Mouse (Mus musculus) neural tube, embryonic 13.5 days (tissue): ENCODE measurements at regions not wholly inside any gene's neighbourhood (a gene's known extent, or its start where the extent isn't known, plus 50 kb on each side); places are given as distances from the start of the nearest gene placed in this dataset.
A peak's percentile ranks its signal among the peaks of the same experiment; 100 is the strongest.

Experiments
- ATAC-seq: fragments of 200-750 bp; cut with Nextera tagmentation; 2 replicates; pipeline ENCODE4 v1.8.0; 2017; ENCODE audit warnings: low read depth, mild to moderate bottlenecking, moderate TSS enrichment, moderate library complexity
- H3K27ac ChIP-seq: fragments of 300-500 bp; sonication (generic); replicated peaks from 2 replicates; pipeline ENCODE4 v1.5.1; 2015; ENCODE audit warnings: moderate library complexity, mild to moderate bottlenecking, inconsistent platforms
- H3K27me3 ChIP-seq: fragments of 300-500 bp; sonication (generic); 2 replicates; pipeline ENCODE4 v1.6.1; 2015; ENCODE audit warnings: mild to moderate bottlenecking, inconsistent platforms
- H3K36me3 ChIP-seq: fragments of 300-500 bp; sonication (generic); 2 replicates; pipeline ENCODE4 v1.6.1; 2015; ENCODE audit warnings: mild to moderate bottlenecking, inconsistent platforms
- H3K4me1 ChIP-seq: fragments of 300-500 bp; sonication (generic); replicated peaks from 2 replicates; pipeline ENCODE4 v1.6.1; 2015; ENCODE audit warnings: inconsistent platforms
- H3K4me2 ChIP-seq: fragments of 300-500 bp; sonication (generic); 2 replicates; pipeline ENCODE4 v1.6.1; 2015; ENCODE audit warnings: inconsistent platforms, mild to moderate bottlenecking, moderate library complexity
- H3K4me3 ChIP-seq: fragments of 300-500 bp; sonication (generic); 2 replicates; pipeline ENCODE4 v1.5.1; 2015; ENCODE audit warnings: mild to moderate bottlenecking, inconsistent platforms
- H3K9ac ChIP-seq: fragments of 300-500 bp; sonication (generic); 2 replicates; pipeline ENCODE4 v1.6.1; 2015; ENCODE audit warnings: moderate library complexity, mild to moderate bottlenecking, inconsistent platforms
- H3K9me3 ChIP-seq: fragments of 300-500 bp; sonication (generic); 2 replicates; pipeline ENCODE4 v1.6.1; 2016; ENCODE audit warnings: inconsistent platforms
- WGBS: fragments of 180-500 bp; shearing (Covaris S2); methylation state at CpG from one replicate; pipeline ENCODE4 v1.1.7; 2015; 5-methylcytosine and 5-hydroxymethylcytosine counted together

DNA sequence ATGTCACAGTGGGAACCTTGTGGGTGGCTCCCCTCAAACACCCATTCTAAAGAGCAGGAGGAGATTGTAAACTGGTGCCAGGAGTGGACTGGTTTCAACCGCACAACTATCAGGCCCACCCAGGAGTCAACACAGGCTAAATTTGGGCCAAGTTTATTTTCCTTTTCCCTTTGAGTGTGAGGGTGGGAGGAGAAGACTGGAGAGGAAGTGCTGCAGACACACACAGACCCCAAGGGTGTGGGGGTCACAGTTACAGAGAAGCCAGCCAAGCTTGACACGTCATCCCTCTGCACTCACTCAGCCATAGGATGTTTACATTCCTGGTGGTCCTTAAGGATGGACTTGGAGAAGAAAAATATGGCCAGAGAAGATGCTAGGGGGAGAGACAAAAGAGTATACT is 448.9 kb upstream of the Cdh11 start:
- no peak overlapping the region for H3K27ac ChIP-seq
- no peaks in the 10 kb centered on the region for H3K27me3 ChIP-seq
- H3K9me3 ChIP-seq: no peaks in the 10 kb centered on the region
- H3K4me2 ChIP-seq: no peak overlapping the region
- WGBS: 71% methylated on average over 2 of the region's 2 CpGs
- H3K9ac ChIP-seq: no peak overlapping the region
- no peaks in the 10 kb centered on the region for H3K36me3 ChIP-seq
- no peaks in the 10 kb centered on the region for H3K4me1 ChIP-seq
- ATAC-seq: no peak
- no peak overlapping the region for H3K4me3 ChIP-seq

DNA sequence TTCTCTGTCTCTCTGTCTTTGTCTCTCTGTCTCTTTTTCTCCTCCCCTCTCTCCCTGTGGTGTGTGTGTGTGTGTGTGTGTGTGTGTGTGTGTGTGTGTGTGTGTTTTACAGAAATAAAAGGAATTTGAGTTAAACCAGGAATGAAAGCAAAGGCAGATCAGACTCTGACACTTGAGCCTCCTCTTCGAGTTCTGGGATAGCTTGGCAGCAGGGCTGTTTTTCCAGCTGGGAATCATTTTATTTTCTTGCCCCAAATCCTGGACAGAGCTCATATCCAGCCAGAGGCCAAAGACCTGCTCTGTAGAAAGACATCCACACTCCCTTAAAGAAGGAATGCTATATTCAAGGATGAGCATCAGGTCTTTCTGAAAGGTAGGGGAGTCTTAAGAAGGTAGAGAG is 450.2 kb upstream of the Cdh11 start:
- ATAC-seq: no peak
- Histone ChIP-seq H3K9ac (no peak overlapping the region), H3K36me3 (no peaks in the 10 kb centered on the region), H3K4me3 (no peak overlapping the region), H3K27me3 (no peaks in the 10 kb centered on the region), H3K27ac (no peak overlapping the region), H3K9me3 (no peaks in the 10 kb centered on the region), H3K4me1 (no peaks in the 10 kb centered on the region), H3K4me2 (no peak overlapping the region)
- WGBS: 66% methylated on average over 1 of the region's 1 CpGs

DNA sequence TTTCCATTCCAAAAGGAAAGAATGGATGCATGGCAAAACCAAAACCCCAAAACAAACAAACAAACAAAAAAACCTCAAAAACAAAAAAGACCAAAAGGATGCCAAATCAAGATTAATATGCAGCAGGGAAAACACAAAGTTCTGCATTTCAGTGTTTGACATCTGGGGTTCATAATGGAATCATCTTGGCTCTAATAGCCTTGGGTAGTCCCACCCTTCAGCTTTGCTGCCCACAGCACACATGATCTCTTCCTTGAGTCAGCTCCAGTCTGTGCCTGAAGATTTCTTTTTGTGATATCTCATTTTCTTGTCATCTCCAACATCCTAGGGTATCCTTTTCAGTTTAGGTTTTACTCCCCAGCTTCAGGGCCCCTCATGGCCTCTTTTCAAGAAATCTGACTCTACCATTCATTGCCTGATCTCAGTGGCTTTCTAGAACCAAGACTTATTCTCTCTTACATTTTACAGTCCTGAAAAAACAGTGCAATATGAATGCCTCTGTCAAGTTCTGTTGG is 453.1 kb upstream of the Cdh11 start:
- H3K36me3 ChIP-seq: no peaks in the 10 kb centered on the region
- no peak for ATAC-seq
- no peak overlapping the region for H3K4me3 ChIP-seq

DNA sequence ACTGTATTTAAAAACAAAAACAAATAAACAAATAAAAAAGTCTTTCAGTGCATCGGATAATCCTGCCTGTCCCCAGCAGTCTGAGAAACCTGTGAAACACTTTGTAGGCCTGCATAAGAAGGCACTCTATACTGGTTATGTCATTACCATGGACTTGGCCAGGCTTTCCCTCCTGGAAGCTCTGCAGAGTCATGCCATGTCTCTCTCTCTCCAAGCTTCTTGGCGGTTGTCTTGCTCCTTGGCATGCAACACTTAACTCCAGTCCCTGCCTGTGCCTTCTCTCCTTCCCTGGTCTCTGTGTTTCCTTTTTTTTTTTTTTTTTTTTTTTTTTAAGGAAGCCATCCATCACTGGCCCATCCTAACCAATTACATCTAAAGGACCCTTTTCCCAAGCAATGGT is 458.7 kb upstream of the Cdh11 start:
- Histone ChIP-seq H3K27ac (no peak overlapping the region), H3K4me1 (peaks cover 9% of the 10 kb centered on the region), H3K36me3 (no peaks in the 10 kb centered on the region), H3K4me2 (no peak overlapping the region), H3K9me3 (no peaks in the 10 kb centered on the region), H3K27me3 (no peaks in the 10 kb centered on the region; the same call in 1 of the 2 replicates), H3K9ac (no peak overlapping the region), H3K4me3 (no peak overlapping the region)
- ATAC-seq: no peak
- 81% methylated on average over 2 of the region's 2 CpGs for WGBS

More for the DNA sequence above, 453.1 kb upstream of the Cdh11 start:
- Histone ChIP-seq H3K9ac (no peak overlapping the region), H3K27ac (no peak overlapping the region), H3K9me3 (no peaks in the 10 kb centered on the region), H3K27me3 (no peaks in the 10 kb centered on the region), H3K4me1 (no peaks in the 10 kb centered on the region), H3K4me2 (no peak overlapping the region)

DNA sequence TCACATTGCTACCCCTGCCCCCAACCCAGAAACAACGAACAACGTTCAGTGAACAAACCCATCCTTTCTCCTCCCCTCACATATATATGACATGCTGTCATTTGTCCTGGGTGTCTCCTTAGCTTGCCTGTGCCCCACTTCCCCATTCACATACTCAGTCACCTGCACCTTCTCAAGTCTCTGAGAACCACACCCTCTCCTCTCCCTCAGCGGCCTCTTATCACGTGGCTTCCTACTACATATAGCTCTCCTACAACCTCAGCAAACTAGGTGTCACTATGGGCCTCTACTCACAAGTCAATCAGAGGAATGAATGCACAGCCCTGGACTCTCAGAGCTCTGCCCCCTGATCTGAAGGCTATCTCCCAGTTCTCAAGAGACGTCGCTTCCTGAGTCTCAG is 459.2 kb upstream of the Cdh11 start:
- H3K27ac ChIP-seq: no peak overlapping the region
- WGBS: 86% methylated on average over 6 of the region's 6 CpGs
- no peak for ATAC-seq
- H3K4me3 ChIP-seq: no peak overlapping the region
- H3K36me3 ChIP-seq: no peaks in the 10 kb centered on the region
- H3K9me3 ChIP-seq: no peaks in the 10 kb centered on the region
- peaks cover 9% of the 10 kb centered on the region for H3K4me1 ChIP-seq
- no peaks in the 10 kb centered on the region; the same call in 1 of the 2 replicates for H3K27me3 ChIP-seq
- H3K9ac ChIP-seq: no peak overlapping the region
- H3K4me2 ChIP-seq: no peak overlapping the region

DNA sequence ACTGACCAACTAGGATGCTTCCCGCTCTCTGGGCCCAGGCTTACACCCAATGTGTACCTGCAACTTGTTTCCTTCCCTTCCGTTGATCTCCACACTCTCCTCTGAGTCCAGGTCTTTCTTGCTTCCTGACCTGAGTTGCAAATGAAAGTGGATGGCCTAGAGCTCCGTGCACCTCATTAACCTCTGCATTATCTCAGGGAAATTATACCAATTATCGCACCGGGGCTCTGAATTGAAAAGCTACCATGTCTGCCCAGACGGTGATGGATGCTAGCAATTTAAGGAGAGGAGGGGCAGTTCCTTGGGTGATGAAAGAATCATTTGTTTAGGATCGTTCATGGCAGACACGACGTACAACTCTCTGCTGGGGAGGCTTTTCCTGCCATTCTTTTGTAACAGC is 460.4 kb upstream of the Cdh11 start:
- 10% methylated on average over 9 of the region's 9 CpGs for WGBS
- Histone ChIP-seq H3K9ac (no peak overlapping the region), H3K4me3 (no peak overlapping the region), H3K36me3 (no peaks in the 10 kb centered on the region), H3K27me3 (no peaks in the 10 kb centered on the region; the same call in 1 of the 2 replicates), H3K9me3 (no peaks in the 10 kb centered on the region), H3K4me1 (peaks cover 9% of the 10 kb centered on the region), H3K27ac (no peak overlapping the region), H3K4me2 (no peak overlapping the region)
- ATAC-seq: no peak

DNA sequence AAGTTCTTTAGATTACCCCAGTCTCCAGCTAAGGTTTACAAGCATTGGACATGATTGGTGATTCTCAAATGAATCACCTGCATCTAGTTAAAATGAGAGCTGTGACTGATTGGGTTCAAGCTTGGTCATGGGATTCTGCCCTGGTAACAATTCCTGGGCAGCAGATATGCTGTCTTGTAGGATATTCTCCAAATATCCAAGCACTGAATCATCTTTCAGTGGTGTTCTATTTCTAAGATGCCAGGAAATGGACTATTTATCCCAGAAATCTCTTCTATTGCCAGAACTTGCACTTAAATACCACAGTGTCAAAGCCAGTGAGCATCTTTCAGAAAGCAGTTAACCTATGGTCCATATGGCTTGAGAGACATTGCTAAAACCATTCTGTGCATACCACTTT is 475.8 kb upstream of the Cdh11 start:
- H3K4me1 ChIP-seq: no peaks in the 10 kb centered on the region
- ATAC-seq: no peak
- H3K27ac ChIP-seq: no peak overlapping the region
- no peaks in the 10 kb centered on the region for H3K27me3 ChIP-seq
- H3K4me3 ChIP-seq: no peak overlapping the region
- no peaks in the 10 kb centered on the region for H3K36me3 ChIP-seq
- H3K4me2 ChIP-seq: no peak overlapping the region
- no peak overlapping the region for H3K9ac ChIP-seq
- H3K9me3 ChIP-seq: no peaks in the 10 kb centered on the region

DNA sequence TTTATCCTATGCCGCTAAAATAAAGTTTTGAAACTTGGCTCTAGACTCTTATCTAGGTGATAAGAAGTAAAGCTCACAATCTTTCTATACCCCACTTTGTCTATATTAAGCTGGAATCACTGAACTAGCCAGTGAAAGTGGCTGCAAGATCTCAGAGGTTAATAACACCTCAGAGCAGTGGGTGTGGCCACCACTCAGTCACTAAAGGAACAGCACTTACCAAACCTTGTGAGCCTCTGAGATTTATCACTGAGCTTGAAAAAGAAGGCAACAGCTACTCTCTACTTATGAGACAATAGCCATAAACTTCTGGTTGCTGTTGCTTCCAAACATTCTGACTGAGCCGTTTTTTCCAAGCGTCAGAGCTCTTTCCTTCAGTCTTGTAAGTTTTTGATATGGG is 484.6 kb upstream of the Cdh11 start:
- Histone ChIP-seq H3K27me3 (no peaks in the 10 kb centered on the region), H3K4me1 (peaks cover 19% of the 10 kb centered on the region), H3K4me3 (no peak overlapping the region), H3K27ac (no peak overlapping the region), H3K36me3 (no peaks in the 10 kb centered on the region), H3K9ac (no peak overlapping the region), H3K9me3 (no peaks in the 10 kb centered on the region), H3K4me2 (no peak overlapping the region)
- 72% methylated on average over 3 of the region's 3 CpGs for WGBS
- ATAC-seq: no peak

DNA sequence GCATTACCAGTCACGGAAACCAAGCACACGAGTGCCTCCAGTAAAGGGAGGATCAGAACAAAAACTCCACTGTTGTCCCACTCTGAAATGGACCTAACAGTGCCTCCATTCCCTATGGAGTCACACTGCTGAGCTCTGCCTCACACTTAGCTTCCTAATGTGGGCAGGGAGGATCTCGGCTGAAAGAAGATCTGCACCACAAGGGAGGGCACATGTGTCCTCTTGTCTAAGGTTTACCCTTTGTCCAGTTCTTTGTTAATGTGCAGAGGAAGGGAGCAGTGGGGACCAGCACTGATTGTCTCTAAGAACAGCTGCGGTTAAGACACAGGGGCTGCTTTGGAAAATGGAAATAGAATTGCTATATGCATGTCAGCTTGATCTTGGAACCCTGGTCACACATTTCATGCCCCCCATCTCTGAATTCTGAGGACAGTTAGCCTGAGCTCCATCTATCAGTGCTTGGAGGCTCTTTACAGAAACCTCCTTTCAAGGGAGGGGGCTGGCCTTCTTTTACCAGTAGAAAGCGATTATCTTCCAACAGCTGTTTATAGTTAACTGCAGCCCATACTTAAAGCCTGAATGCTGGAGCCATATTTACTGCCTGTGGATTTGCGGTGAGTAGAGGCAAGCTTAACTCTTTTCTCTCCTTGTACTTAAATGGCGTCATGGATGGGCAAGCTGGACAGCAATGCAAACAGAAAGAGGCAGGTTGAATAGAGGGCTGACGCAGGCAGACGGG is 485.5 kb upstream of the Cdh11 start:
- peaks cover 19% of the 10 kb centered on the region for H3K4me1 ChIP-seq
- no peak overlapping the region for H3K4me3 ChIP-seq
- WGBS: 30% methylated on average over 9 of the region's 9 CpGs
- H3K27ac ChIP-seq: peak overlapping the region; percentile 3; the same call in 1 of the 2 replicates
- no peak overlapping the region for H3K9ac ChIP-seq
- H3K4me2 ChIP-seq: no peak overlapping the region
- H3K36me3 ChIP-seq: no peaks in the 10 kb centered on the region
- ATAC-seq: no peak
- H3K9me3 ChIP-seq: no peaks in the 10 kb centered on the region
- no peaks in the 10 kb centered on the region for H3K27me3 ChIP-seq

DNA sequence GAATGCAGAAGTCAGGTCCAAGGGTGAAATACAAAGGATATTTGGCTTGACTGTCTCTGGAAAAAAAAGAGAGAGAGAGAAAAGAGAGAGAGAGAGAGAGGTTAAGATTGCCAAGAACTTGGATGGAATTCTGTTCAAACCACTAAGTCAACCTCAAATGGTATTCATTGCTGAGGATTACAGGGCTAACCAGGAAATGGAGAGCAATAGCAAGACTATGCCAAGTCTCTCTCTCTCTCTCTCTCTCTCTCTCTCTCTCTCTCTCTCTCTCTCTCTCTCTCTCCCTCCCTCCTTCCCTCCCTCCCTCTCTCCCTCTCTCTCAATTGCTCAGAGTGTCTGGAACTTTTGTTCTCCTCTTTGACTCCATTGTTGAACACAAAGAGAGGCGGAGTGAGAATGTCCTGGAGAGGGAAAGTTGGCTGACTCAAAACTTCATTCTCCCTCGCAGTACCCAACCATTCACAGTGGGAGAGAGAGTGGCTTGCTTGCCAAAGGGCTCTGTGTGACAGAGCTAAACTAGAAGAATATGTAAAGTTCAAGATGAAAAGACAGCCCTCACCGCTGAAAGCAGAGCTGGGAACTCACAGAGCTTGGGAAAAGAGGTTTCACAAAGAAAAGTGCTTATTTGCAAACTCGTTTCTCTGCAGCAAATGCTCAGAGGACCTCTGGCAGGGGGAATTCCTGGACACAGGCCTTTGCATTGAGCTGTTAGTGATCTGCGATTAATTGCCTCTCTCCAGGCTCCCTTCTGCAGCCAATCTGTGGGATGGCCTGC is 487.1 kb upstream of the Cdh11 start:
- Histone ChIP-seq H3K9ac (no peak overlapping the region), H3K4me2 (no peak overlapping the region), H3K4me3 (no peak overlapping the region), H3K27ac (peak overlapping the region; percentile 67), H3K4me1 (peaks cover 19% of the 10 kb centered on the region), H3K9me3 (no peaks in the 10 kb centered on the region), H3K36me3 (no peaks in the 10 kb centered on the region), H3K27me3 (no peaks in the 10 kb centered on the region)
- 8% methylated on average over 5 of the region's 5 CpGs for WGBS
- peak; percentile 90 for ATAC-seq

DNA sequence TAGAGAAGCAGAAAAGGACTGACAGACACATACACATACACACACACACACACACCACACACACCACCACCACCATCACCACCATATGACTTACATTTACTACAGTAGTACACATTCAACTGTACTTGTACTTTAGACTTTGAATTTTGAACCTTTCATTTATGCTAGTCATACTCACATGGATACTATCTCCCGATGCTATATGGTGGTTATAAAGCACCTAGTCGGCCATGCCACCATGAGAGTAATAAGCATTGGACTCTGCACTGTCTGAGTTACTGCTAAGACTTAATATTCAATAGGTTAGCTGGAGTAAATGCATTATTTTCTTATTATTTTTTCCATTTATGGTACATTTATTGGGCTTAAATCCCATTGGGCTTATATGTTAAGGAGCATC is 488.0 kb upstream of the Cdh11 start:
- H3K27me3 ChIP-seq: no peaks in the 10 kb centered on the region
- no peak overlapping the region for H3K4me3 ChIP-seq
- peaks cover 19% of the 10 kb centered on the region for H3K4me1 ChIP-seq
- no peak overlapping the region for H3K9ac ChIP-seq
- no peak for ATAC-seq
- no peak overlapping the region for H3K4me2 ChIP-seq
- H3K9me3 ChIP-seq: no peaks in the 10 kb centered on the region
- H3K36me3 ChIP-seq: no peaks in the 10 kb centered on the region
- 97% methylated on average over 2 of the region's 2 CpGs for WGBS
- peak overlapping the region; percentile 67 for H3K27ac ChIP-seq

DNA sequence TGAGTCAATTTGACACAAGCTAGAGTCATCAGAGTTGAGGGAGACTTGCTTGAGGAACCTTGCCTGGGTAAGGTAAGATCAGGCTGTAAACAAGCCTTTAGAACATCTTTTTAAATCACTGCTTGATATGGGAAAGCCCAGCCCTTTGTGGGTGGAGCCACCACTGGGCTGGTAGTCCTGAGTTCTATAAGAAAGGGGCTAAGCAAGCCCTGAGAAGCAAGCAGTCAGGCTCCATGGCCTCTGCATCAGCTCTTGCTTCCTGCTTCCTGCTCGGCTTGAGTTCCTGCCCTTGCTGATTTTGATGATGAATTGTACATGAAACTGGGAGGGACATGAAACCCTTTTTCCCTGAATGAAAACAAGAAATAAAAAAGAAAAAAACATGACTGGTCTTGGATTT is 496.4 kb upstream of the Cdh11 start:
- H3K27me3 ChIP-seq: no peaks in the 10 kb centered on the region
- no peak for ATAC-seq
- WGBS: 33% methylated on average over 1 of the region's 1 CpGs

More for the DNA sequence above, 496.4 kb upstream of the Cdh11 start:
- H3K9ac ChIP-seq: no peak overlapping the region
- no peaks in the 10 kb centered on the region for H3K9me3 ChIP-seq
- H3K4me2 ChIP-seq: no peak overlapping the region
- H3K36me3 ChIP-seq: no peaks in the 10 kb centered on the region
- no peaks in the 10 kb centered on the region for H3K4me1 ChIP-seq
- H3K4me3 ChIP-seq: no peak overlapping the region
- H3K27ac ChIP-seq: no peak overlapping the region
